Mouse (Mus musculus) urinary bladder, postnatal 10 days (tissue): Measurements from ENCODE around the gene Olfr469.
"Not testable (repeated sequence)": the region's sequence is repeated elsewhere in the genome, so short reads cannot be mapped to it uniquely, and the experiment has no call there.

ENCODE experiments used
- DNase-seq: peaks from one replicate; pipeline ENCODE4 v3.0.0; 2022; ENCODE audit warnings: low spot score

Gene Olfr469

DNA sequence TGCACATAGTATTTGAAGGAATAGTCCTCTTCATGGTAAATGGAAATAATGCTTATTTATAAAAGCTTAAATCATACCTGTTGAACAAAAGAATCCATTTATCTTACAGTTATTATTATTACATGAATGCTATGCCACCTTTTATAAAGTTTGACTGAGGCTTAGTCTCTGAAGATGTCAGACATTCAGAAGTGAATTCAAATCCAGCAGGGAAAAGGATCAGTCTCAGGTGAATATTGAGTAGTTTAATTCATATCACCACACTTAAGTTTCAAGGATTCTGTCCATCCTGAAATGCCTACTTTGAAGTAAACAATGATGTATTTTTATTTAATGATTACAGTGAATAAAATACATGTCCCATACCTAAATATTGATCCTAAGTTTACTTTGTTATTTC is at the start of gene Olfr469:
TSS of gene Olfr469 (minus strand) at position 101 of the 400 bp plus-strand sequence.
- not testable (repeated sequence) for DNase-seq

DNA sequence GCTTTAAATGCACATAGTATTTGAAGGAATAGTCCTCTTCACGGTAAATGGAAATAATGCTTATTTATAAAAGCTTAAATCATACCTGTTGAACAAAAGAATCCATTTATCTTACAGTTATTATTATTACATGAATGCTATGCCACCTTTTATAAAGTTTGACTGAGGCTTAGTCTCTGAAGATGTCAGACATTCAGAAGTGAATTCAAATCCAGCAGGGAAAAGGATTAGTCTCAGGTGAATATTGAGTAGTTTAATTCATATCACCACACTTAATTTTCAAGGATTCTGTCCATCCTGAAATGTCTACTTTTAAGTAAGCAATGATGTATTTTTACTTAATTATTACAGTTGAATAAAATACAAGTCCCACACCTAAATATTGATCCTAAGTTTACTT is 22.0 kb upstream of the Olfr469 start, which contains the start of gene Olfr470:
TSS of gene Olfr470 (minus strand) at position 101 of the 400 bp plus-strand sequence.
- not testable (repeated sequence) for DNase-seq

DNA sequence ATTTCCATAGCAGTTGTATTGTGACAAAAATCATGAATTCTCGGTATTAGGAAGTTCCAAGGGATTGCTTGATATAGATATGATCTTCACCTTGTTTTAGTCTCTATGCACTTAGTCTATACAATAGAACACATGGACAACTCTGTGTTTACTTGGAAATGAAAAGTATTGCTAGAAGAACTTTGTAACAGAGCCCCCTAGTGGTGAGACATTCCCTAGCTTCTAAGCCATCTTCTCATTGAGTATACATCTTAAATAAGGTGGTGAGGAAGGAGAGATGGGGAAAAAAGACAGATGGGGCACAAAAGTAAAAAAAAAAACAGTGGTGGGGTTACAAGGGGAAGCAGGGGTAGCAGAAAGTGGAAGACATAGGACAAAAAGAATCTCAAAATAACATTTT is 16.4 kb upstream of the Olfr469 start:
- no peak for DNase-seq

DNA sequence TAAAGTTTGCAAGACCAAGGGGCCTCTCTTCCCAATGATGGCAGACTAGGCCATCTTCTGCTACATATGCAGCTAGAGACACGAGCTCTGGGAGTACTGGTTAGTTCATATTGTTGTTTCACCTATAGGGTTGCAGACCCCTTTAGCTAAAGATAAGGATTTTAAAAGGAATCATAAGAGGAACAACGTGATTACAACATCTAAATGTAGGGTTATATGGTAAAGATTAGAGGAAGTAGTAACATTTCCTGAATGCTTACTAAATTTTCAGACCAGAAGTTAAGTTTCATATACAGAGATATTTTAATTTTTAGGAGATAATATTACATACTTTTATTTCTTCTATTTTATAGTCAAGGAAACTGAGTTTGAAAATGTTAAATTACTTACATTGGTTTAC is 1.5 kb downstream of the Olfr469 start:
- not testable (repeated sequence) for DNase-seq

DNA sequence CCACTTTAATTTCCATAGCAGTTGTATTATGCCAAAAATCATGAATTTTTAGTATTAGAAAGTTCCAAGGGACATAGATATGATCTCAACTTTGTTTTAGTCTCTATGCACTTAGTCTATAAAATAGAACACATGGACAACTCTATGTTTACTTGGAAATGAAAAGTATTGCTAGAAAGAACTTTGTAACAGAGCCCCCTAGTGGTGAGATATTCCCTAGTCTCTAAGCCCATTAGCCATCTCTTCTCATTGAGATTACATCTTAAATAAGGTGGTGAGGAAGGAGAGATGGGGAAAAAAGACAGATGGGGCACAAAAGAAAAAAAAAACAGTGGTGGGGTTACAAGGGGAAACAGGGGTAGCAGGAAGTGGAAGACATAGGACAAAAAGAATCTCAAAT is 5.9 kb downstream of the Olfr469 start:
- no peak for DNase-seq

DNA sequence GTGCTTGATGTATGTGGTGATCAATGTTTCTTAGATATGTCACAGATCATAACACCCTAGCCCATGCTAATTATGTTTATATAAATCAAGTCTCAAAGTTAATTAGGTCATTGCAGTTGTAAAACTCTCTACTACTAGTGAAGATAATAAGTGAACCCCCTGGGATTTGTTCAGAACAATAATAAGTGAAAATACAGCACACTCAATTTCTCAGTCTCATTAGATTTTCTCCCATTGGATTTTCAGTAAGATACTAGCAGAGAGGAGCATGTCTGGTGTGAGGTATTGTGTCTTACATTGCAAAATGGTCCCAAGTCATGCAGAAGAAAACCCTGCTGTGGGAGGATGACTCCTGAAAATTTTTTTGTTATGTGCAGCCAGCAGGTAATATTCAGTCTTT is 13.4 kb downstream of the Olfr469 start, which contains the start of gene Olfr467:
TSS of gene Olfr467 (plus strand) at position 301 of the 400 bp plus-strand sequence.
- DNase-seq = no peak

DNA sequence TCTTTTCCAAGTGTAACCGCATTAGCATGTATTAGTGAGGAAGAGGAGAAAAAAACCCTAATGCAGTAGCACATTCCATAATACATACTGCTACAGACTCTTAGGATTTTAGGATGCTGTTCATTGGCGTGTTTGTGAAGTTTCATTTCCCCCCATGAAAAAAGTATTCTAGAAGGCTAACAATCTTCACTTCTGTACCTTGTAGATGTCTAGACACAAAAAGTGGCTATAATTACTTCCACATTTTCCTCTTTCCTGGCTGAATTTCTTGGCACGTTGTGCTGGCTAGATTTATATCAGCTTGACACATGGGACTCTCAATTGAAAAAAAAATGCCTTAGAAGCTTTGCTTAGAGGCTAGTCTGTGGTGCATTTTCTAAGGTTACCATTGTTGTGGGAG is 23.2 kb downstream of the Olfr469 start:
- DNase-seq = no peak

DNA sequence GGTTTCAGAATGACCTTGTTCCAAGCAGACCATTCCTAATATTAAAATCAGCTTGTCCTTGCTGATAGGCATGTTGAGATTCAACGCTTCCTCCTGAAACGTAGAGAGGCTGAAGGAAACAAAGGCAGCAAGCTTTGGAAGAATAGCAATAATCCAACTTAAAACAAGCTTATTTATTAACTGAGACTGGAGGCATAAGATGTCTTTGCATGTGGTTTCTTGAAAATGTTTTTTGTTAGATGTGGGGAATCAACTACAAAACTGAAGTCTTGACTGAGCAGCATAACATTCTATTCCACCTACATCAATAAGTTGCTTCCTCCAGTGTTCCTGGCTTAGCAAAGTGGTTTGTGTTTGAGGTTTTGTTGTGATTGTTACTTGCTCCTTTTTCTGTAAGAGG is 24.2 kb downstream of the Olfr469 start, which contains the start of gene Ovch2:
TSS of gene Ovch2 (minus strand) at position 101 of the 400 bp plus-strand sequence.
- DNase-seq = no peak

DNA sequence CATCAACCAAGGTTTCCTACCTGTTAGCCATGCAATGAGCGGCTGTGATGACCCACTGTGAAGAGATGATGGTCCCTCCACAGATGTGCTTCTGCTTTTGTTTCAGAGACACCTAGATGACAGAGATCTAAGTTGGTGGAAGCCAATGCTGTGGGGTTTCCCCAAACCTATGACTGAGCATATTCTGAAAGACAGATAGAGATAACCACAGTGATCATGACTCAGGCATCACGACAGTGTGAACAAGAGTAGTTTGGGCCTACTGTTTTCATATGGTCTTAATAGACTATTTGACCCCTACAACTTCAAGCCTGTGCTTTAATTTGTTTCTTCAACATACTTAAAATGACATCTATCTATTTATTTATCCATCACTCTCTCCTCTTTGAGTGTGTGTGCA is 28.8 kb downstream of the Olfr469 start:
- DNase-seq = no peak

DNA sequence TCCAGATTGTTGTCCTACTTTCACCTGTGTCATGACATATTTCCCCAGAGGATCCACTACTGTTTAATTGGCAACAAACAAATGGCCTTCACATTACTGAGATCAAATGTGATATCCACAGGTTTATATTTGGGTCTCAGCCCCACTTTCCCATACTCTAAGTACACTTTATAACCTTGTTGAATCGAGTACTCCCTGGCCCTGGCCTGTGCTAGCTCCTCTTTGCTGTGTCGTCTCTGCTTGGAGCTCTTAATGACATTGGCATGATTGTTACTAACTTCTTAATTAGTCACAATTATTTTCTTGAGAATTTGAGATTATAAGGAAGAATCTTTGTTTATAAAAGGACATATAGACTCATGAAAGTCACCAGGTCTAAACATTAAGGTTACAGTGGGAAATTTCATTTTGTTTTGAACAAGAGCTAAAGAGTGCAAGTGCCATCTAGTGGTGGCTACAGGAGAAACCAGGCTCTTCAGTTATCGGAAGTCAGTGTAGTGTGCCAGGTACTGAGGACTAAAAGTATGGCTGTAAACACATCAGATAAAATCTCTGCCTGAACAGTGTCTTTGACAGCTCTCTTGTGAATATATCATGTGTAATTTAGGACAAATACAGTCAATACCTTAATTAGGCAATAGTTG is 37.2 kb downstream of the Olfr469 start:
- no peak for DNase-seq

DNA sequence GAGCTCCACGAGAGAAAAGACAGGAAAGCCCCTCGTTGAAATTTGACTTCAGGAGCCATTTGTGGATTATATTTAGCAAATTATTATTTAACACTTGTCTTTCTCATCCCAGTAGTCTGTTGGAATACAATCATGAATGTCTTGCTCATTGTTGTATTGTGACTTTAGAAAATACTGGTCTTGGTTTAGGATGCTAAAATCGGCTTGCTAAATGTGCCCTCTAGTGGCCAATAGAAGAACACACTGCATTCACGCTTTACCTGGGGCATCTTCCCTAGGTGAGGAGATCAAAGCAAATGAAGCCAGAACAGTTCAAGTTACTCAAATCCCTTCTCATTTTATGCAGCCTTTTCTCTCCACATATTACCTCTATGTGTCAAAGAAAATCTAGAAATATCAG is 45.7 kb downstream of the Olfr469 start:
- no peak for DNase-seq

DNA sequence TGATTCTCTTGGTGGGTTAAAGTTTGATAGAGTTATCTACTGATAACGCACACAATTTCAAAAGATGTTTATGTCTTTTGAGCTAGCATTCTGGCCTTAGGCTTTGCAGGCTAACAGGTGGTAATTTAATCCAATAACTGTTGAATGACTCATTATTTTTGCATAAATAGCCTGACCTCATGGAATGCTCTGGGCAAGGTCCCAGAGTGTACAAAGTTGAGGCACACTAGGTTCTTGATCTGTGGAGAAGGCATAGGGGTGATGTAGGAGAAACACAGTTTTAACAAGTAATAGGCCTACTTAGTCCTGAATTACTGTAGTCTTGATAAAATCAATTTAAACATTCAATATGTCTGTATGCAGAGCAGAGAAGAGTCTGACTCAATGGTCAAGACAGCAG is 47.1 kb downstream of the Olfr469 start:
- no peak for DNase-seq

DNA sequence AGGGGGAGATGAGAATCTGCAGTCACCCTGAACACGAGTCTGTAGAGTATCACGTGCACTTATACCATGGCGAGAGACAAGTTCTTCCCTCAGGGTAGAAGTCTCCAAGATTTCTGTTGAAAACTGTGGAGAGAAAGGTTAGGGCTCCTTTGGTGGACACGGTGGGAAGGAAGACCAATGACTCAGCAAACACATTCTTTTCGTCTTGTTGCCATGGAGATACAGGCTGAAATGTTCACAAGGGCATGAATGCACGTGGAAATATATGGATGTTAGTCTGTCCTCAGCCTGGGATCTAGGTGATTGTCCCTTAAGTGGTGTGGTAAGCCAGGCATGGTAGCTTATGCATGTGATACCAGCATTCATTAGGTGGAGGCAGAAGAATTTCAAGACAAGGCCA is 54.5 kb downstream of the Olfr469 start:
- no peak for DNase-seq
